Mouse (Mus musculus) naive thymus-derived CD4-positive, alpha-beta T cell, adult 2 months (primary cell): ENCODE measurements at regions not wholly inside any gene's neighbourhood (a gene's known extent, or its start where the extent isn't known, plus 50 kb on each side); places are given as distances from the start of the nearest gene placed in this dataset.

Source experiments
- DNase-seq: peaks from one replicate; pipeline ENCODE4 v3.0.0-alpha.2; 2011; ENCODE audit warnings: low read depth

GRCm38 (mm10) chr4:54704696-54705095 is 240.2 kb upstream of the Zfp462 start:
- DNase-seq, result no peak

- DNase-seq, result no peak
These were observed 235.1 kb upstream of the Zfp462 start for GRCm38 (mm10) chr4:54709751-54710150.

GRCm38 (mm10) chr4:54712929-54713328 is 231.9 kb upstream of the Zfp462 start:
- DNase-seq, result no peak

GRCm38 (mm10) chr4:54714612-54715342 is 230.1 kb upstream of the Zfp462 start:
- no peak for DNase-seq

- no peak for DNase-seq
These were observed 226.8 kb upstream of the Zfp462 start for GRCm38 (mm10) chr4:54718083-54718482.

GRCm38 (mm10) chr4:54739001-54739400 is 205.8 kb upstream of the Zfp462 start:
- DNase-seq, result no peak

DNA sequence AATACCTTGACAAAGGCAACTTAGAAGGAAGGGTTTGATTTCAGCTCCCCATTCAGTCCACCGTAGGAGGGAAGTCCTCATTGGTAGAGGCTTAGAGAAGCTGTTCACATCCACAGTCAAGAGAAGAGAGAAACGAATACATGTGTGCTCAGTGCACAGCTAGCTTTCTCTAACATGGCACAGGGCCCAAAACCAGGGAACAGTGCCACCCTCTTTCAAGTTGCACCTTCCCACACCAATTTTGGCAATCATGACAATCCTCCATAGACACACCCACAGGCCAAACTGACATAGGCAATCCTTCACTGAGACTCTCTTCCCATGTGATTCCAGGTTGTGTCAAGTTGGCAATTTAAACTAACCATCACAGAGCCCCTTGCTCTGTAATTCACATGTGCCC is 193.4 kb upstream of the Zfp462 start:
- no peak for DNase-seq

- DNase-seq, result no peak
These were observed 188.4 kb upstream of the Zfp462 start for GRCm38 (mm10) chr4:54756441-54756840.

- no peak for DNase-seq
These were observed 186.9 kb upstream of the Zfp462 start for GRCm38 (mm10) chr4:54757715-54758500.

- DNase-seq, result no peak
These were observed 186.4 kb upstream of the Zfp462 start for GRCm38 (mm10) chr4:54758501-54758829.

GRCm38 (mm10) chr4:54761257-54761656 is 183.6 kb upstream of the Zfp462 start:
- DNase-seq, result no peak

- no peak for DNase-seq
These were observed 179.8 kb upstream of the Zfp462 start for GRCm38 (mm10) chr4:54765045-54765444.

GRCm38 (mm10) chr4:54767506-54768200 is 177.2 kb upstream of the Zfp462 start:
- DNase-seq, result no peak

DNA sequence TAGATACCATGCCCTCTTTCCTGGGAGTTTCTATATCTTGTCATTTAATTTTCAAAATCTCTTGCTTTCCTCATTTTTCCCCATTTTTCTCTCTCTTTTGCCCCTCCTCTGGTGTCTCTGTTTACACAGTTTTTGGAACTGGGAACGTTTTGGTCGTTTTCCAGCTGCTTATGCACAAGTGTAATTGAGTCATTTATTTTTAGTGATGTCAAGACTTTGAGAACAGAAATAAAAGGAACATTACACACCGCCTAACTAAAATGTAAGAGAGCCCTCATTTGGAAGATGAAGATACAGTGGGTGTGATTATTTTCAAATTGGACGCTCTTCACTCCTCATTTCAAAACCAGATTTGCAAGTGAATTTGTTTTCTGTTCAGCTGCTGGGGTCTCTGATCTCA is 176.0 kb upstream of the Zfp462 start:
- DNase-seq, result no peak

DNA sequence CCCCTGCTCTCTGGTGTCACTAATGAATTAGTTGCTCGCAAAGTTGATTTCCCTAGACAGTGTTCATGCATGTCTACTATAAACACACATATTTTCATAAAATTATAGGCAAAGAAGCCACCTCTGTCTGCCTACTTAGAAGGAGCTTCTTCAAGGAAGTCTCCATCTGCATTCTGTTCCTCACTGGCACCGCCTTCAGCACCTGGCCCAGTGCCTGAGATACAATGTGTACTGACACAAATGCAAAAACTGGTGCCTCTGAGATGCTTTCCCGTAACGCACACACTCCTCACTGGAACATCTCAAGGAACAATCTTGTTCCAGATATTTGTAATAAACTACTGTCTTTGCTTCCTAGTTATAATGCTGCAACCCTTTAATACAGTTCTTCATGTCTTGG is 170.8 kb upstream of the Zfp462 start:
- no peak for DNase-seq

DNA sequence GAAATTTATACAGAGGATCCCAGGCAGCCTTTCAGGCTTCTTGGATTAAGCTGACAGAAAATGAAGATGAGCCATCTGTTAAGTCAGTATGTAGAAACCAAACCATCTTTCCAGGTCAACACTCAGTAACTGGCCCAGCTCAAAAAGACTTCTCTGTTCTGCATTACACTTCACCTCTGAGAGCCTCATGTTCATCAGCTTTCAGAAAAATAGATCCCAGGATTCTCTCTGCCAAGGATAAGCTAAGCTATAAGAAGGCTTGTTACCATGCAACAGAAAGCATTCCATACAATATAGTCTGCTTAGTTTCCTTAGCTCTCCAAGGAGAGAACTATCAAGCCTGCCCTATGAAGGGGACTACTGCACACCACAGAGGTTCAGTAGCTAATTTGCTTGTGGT is 170.1 kb upstream of the Zfp462 start:
- DNase-seq, result no peak

GRCm38 (mm10) chr4:54780511-54780910 is 164.3 kb upstream of the Zfp462 start:
- no peak for DNase-seq

DNA sequence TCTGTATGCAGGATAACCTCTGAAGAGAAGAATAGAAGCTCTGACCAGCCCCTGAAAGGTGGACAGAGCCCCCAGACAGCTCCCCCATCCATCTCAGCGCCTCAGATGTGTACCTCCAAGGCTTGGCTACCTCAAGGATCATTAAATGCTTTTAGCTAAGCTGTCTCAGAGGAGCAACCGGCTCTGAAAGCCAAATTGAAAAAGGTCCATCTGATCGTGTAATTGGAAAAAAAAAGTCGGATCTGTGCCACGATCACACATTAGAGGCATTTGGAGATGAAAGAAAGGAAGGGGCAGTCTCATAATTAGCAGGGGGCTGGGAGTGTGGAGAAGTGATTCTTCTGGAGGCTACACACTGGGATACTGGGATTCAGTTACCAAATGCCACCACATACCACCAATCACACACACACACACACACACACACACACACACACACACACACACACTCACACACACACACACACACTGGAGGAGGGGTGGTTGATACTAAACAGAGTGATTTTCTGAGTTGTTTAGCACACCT is 153.6 kb upstream of the Zfp462 start:
- no peak for DNase-seq

GRCm38 (mm10) chr4:54793857-54794256 is 151.0 kb upstream of the Zfp462 start:
- no peak for DNase-seq

DNA sequence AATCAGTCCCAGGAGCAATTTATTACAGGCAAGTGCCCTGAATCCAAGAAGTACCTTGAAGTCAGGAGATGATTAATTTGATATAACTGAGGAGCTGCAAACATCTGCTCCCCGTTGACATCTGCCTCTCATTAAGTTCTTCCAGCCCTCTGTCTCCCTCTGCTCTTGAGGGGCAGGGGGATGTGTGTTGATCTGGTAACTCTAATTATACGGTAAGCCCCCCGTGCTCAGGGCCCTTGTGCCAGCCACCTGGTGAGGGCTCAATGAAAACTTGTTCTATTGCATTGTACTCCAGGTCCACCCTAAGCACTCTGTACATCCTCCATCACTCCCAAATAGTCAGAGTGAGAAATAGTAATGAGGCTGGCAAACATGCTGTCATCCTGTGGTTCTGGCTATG is 149.6 kb upstream of the Zfp462 start:
- DNase-seq, result no peak

DNA sequence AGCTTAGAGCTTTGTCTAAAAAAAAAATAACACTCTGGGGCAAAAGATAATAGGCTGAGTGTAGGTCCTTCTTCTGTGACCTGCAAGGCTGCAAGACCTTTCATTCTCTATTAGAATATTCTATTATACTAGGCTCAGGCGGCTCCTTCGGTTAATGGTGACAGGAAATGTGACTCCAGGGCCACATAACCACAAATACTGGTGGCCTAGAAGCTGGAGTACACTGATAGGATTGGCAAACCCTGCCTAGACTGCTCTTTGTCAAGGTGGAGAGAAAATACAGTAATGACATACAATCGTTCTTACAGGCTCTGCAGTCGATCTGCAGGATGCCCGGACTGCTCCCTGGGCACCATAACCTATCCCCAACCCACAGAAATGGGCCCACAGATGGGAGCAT is 146.3 kb upstream of the Zfp462 start:
- DNase-seq, result no peak

DNA sequence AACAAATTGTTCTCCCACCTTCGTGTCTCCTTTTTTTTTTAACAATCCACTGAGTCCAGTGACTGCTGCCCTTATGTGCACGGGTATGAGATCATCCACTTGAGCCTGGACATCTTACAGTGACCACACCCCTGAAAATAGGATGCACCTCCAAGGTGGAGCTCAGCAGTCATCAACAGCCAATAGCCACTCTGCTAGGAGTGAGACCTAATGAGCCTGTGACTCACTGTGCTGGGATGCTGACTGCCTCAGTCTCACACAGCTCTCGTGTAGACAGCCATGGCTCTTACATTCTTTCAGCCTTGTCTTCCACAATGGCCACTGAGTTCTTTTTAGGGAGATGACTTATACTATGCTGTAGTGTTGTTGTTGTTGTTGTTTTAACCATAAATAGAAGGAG is 133.7 kb upstream of the Zfp462 start:
- DNase-seq, result no peak
